Mouse (Mus musculus) C2C12 (cell line): ENCODE measurements around the gene Ercc4. TPM values are rescaled to one million over a fixed set of nuclear protein-coding genes. Genes with fewer than 3 reads are reported as not detected.

Experiments used
- H3K27me3 ChIP-seq: one replicate; pipeline ENCODE4 v1.6.1; 2011; ENCODE audit not compliant: control insufficient read depth, insufficient read depth, insufficient read length
- H3K36me3 ChIP-seq: one replicate; pipeline ENCODE4 v1.6.1; 2011; ENCODE audit not compliant: control insufficient read depth, insufficient read depth
- H3K4me3 ChIP-seq: one replicate; pipeline ENCODE4 v1.5.1; 2011; ENCODE audit warnings: mild to moderate bottlenecking, control low read depth; ENCODE audit not compliant: poor library complexity, insufficient read depth, severe bottlenecking
- H3K79me2 ChIP-seq: one replicate; pipeline ENCODE4 v1.6.1; 2011; ENCODE audit not compliant: control insufficient read depth, insufficient read depth
- H3K79me3 ChIP-seq: one replicate; pipeline ENCODE4 v1.6.1; 2011; ENCODE audit warnings: low read depth, control low read depth
- H3ac ChIP-seq: one replicate; pipeline ENCODE3; 2011; ENCODE audit warnings: low read depth; ENCODE audit not compliant: control insufficient read depth, insufficient read length
- CEBPB ChIP-seq: IDR thresholded peaks from one replicate; pipeline ENCODE4 v1.6.1; 2011; ENCODE audit warnings: low read depth, mild to moderate bottlenecking, control low read depth, moderate library complexity
- CTCF ChIP-seq: IDR thresholded peaks from one replicate; pipeline ENCODE4 v1.5.1; 2011; ENCODE audit not compliant: control insufficient read depth, insufficient read depth, insufficient read length
- FOSL1 ChIP-seq: IDR thresholded peaks from one replicate; pipeline ENCODE4 v1.8.0; 2011; ENCODE audit warnings: mild to moderate bottlenecking, low read length; ENCODE audit not compliant: poor library complexity, insufficient read depth, severe bottlenecking
- MAX ChIP-seq: IDR thresholded peaks from one replicate; pipeline ENCODE4 v1.6.1; 2011; ENCODE audit warnings: mild to moderate bottlenecking, control low read depth
- MYOD1 ChIP-seq: IDR thresholded peaks from one replicate; pipeline ENCODE4 v1.6.1; 2011; ENCODE audit warnings: low read depth; ENCODE audit not compliant: control insufficient read depth, insufficient read length
- MYOG ChIP-seq: IDR thresholded peaks from one replicate; pipeline ENCODE4 v1.6.1; 2011; ENCODE audit not compliant: control insufficient read depth, insufficient read length; ENCODE audit errors: extremely low read depth
- USF1 ChIP-seq: IDR thresholded peaks from one replicate; pipeline ENCODE4 v1.6.1; 2011; ENCODE audit warnings: low read depth, mild to moderate bottlenecking, control low read depth, moderate library complexity
- long read RNA-seq, 2 experiments: library from polyadenylated mRNA; unstranded; transcript quantifications; one replicate each; pipeline ENCODE4 v2.0.0; 2019 to 2020
- polyA plus RNA-seq: library from polyadenylated mRNA; unstranded; fragments of >200 nt; fragmentation: generic; extraction: Trizol; gene quantifications from one replicate; pipeline ENCODE4 v1.2.1, GENCODE M21; 2012; ENCODE audit warnings: missing spikeins

The Ercc4 gene
- polyA plus RNA-seq: 6.6 TPM
- long read RNA-seq, experiment 1, transcript Ercc4-201 (11 exons, 3,480 nt): major isoform, 5 of 6 reads
- long read RNA-seq, experiment 1, partial matches to known transcripts: 0 of 6 reads
- long read RNA-seq, experiment 1, other reads (novel, unspliced or antisense): 1 of 6 reads
- long read RNA-seq, experiment 2, transcript Ercc4-201 (11 exons, 3,480 nt): major isoform, 104 of 125 reads
- long read RNA-seq, experiment 2, partial matches to known transcripts: 5 of 125 reads
- long read RNA-seq, experiment 2, other reads (novel, unspliced or antisense): 16 of 125 reads

- no peaks in the 10 kb centered on the region for H3K79me3 ChIP-seq
- peak within 1 kb of the TSS; percentile 51 for H3K4me3 ChIP-seq
- peaks cover 22% of the 10 kb centered on the region for H3K36me3 ChIP-seq
- peak within 1 kb of the TSS; percentile 95 for H3ac ChIP-seq
- H3K79me2 ChIP-seq: peaks cover 10% of the 10 kb centered on the region
- H3K27me3 ChIP-seq: peaks cover 3% of the 10 kb centered on the region
- TF ChIP-seq CTCF (peak; percentile 32), MYOD1 (no peak), MAX (peak; percentile 11), FOSL1 (no peak)
These were observed at the start of gene Ercc4 for GRCm38 (mm10) chr16:13109156-13109989. Ercc4 (plus strand) TSS chr16:13109684.

GRCm38 (mm10) chr16:13061113-13061512 lies 48.4 kb upstream of the Ercc4 start:
- no peak overlapping the region for H3K4me3 ChIP-seq
- no peaks in the 10 kb centered on the region for H3K27me3 ChIP-seq
- H3K79me3 ChIP-seq: no peaks in the 10 kb centered on the region
- H3K79me2 ChIP-seq: no peaks in the 10 kb centered on the region
- no peak overlapping the region for H3ac ChIP-seq
- H3K36me3 ChIP-seq: no peaks in the 10 kb centered on the region
- no peak for TF ChIP-seq CTCF
- no peak for TF ChIP-seq MYOD1

- TF ChIP-seq MYOD1: no peak
- no peak for TF ChIP-seq CTCF
- TF ChIP-seq CEBPB: no peak
- TF ChIP-seq USF1: no peak
- no peak for TF ChIP-seq FOSL1
- TF ChIP-seq MYOG: no peak
- no peak for TF ChIP-seq MAX
- peaks cover 3% of the 10 kb centered on the region for H3K27me3 ChIP-seq
These were observed 35.3 kb upstream of the Ercc4 start for GRCm38 (mm10) chr16:13074176-13074575.

GRCm38 (mm10) chr16:13080161-13080560 lies 29.3 kb upstream of the Ercc4 start:
- H3K79me2 ChIP-seq: no peaks in the 10 kb centered on the region
- no peaks in the 10 kb centered on the region for H3K27me3 ChIP-seq
- H3K79me3 ChIP-seq: no peaks in the 10 kb centered on the region
- H3ac ChIP-seq: no peak overlapping the region
- H3K36me3 ChIP-seq: no peaks in the 10 kb centered on the region
- TF ChIP-seq MAX (no peak), MYOG (no peak), CEBPB (no peak), FOSL1 (no peak), USF1 (no peak), CTCF (no peak), MYOD1 (no peak)
- H3K4me3 ChIP-seq: no peak overlapping the region

More at GRCm38 (mm10) chr16:13074176-13074575, 35.3 kb upstream of the Ercc4 start:
- Histone ChIP-seq H3K79me2 (no peaks in the 10 kb centered on the region), H3K4me3 (no peak overlapping the region), H3K79me3 (no peaks in the 10 kb centered on the region), H3ac (no peak overlapping the region), H3K36me3 (no peaks in the 10 kb centered on the region)

GRCm38 (mm10) chr16:13083155-13083798 lies 26.2 kb upstream of the Ercc4 start:
- TF ChIP-seq MYOD1: no peak
- TF ChIP-seq FOSL1: no peak
- TF ChIP-seq CEBPB: no peak
- no peak for TF ChIP-seq MAX
- TF ChIP-seq CTCF: no peak
- no peak for TF ChIP-seq USF1
- no peak for TF ChIP-seq MYOG
- Histone ChIP-seq H3K79me3 (no peaks in the 10 kb centered on the region), H3K79me2 (no peaks in the 10 kb centered on the region), H3K27me3 (no peaks in the 10 kb centered on the region), H3ac (no peak overlapping the region), H3K4me3 (no peak overlapping the region), H3K36me3 (no peaks in the 10 kb centered on the region)
